Mouse (Mus musculus) ovary, adult 18-20 months (tissue): ENCODE measurements around the gene Smyd1.
"Not testable (repeated sequence)": the region's sequence is repeated elsewhere in the genome, so short reads cannot be mapped to it uniquely, and the experiment has no call there.

Source experiments
- DNase-seq: peaks from one replicate; pipeline ENCODE4 v3.0.0; 2022; ENCODE audit warnings: low spot score, mixed read lengths

Smyd1 gene

GRCm38 (mm10) chr6:71321826-71322283, at the start of gene Smyd1:
Smyd1 (minus strand) TSS chr6:71322233.
- DNase-seq = no peak

- DNase-seq = no peak
Measured at GRCm38 (mm10) chr6:71371085-71371605, 49.1 kb upstream of the Smyd1 start.

GRCm38 (mm10) chr6:71369416-71369815, 47.4 kb upstream of the Smyd1 start:
- no peak for DNase-seq

- DNase-seq = no peak
Measured at GRCm38 (mm10) chr6:71363995-71364394, 42.0 kb upstream of the Smyd1 start.

GRCm38 (mm10) chr6:71361156-71361670, 39.2 kb upstream of the Smyd1 start:
- no peak for DNase-seq

- no peak for DNase-seq
Measured at GRCm38 (mm10) chr6:71360751-71361150, 38.7 kb upstream of the Smyd1 start.

- no peak for DNase-seq
Measured at GRCm38 (mm10) chr6:71360221-71360620, 38.2 kb upstream of the Smyd1 start.

- no peak for DNase-seq
Measured at GRCm38 (mm10) chr6:71357493-71357892, 35.5 kb upstream of the Smyd1 start.

GRCm38 (mm10) chr6:71353722-71354121, 31.7 kb upstream of the Smyd1 start:
- no peak for DNase-seq

GRCm38 (mm10) chr6:71352866-71353427, 30.9 kb upstream of the Smyd1 start:
- DNase-seq = no peak

- DNase-seq = no peak
Measured at GRCm38 (mm10) chr6:71352201-71352600, 30.2 kb upstream of the Smyd1 start.

GRCm38 (mm10) chr6:71351201-71351600, 29.2 kb upstream of the Smyd1 start:
- no peak for DNase-seq

- no peak for DNase-seq
Measured at GRCm38 (mm10) chr6:71348006-71348405, 26.0 kb upstream of the Smyd1 start.

GRCm38 (mm10) chr6:71341179-71341578, 19.1 kb upstream of the Smyd1 start:
- DNase-seq = no peak

- no peak for DNase-seq
Measured at GRCm38 (mm10) chr6:71339351-71339750, 17.3 kb upstream of the Smyd1 start.

- DNase-seq = no peak
Measured at GRCm38 (mm10) chr6:71338941-71339340, 16.9 kb upstream of the Smyd1 start.

GRCm38 (mm10) chr6:71337666-71338065, 15.6 kb upstream of the Smyd1 start:
- DNase-seq = no peak

- DNase-seq = no peak
Measured at GRCm38 (mm10) chr6:71333578-71334273, 11.7 kb upstream of the Smyd1 start.

GRCm38 (mm10) chr6:71333031-71333430, 11.0 kb upstream of the Smyd1 start:
- DNase-seq = no peak

- DNase-seq = no peak
Measured at GRCm38 (mm10) chr6:71332236-71332965, 10.4 kb upstream of the Smyd1 start.

- not testable (repeated sequence) for DNase-seq
Measured at GRCm38 (mm10) chr6:71331491-71331890, 9.5 kb upstream of the Smyd1 start.

- no peak for DNase-seq
Measured at GRCm38 (mm10) chr6:71330486-71330885, 8.5 kb upstream of the Smyd1 start.

- DNase-seq = no peak
Measured at GRCm38 (mm10) chr6:71329881-71330280, 7.8 kb upstream of the Smyd1 start.
